Mouse (Mus musculus) thymus, adult 2 months (tissue): ENCODE data around the gene Rcan3. TPM values are rescaled to one million over a fixed set of nuclear protein-coding genes. Genes with fewer than 3 reads are reported as not detected.

Source experiments
- DNase-seq: peaks from one replicate; pipeline ENCODE4 v3.0.0; 2021
- H3K27ac ChIP-seq: fragments of 200-500 bp; 2 replicates; pipeline ENCODE4 v1.5.1; 2012; ENCODE audit warnings: low read length, control low read depth; ENCODE audit not compliant: control insufficient read depth, insufficient read depth
- H3K27me3 ChIP-seq: fragments of 200-500 bp; 2 replicates; pipeline ENCODE4 v1.6.1; 2012; ENCODE audit warnings: mild to moderate bottlenecking, low read length, moderate library complexity, mixed read lengths; ENCODE audit not compliant: control insufficient read depth, insufficient read depth
- H3K36me3 ChIP-seq: fragments of 200-500 bp; 2 replicates; pipeline ENCODE4 v1.6.1; 2012; ENCODE audit warnings: mild to moderate bottlenecking, low read length, moderate library complexity; ENCODE audit not compliant: control insufficient read depth, insufficient read depth
- H3K4me1 ChIP-seq: fragments of 200-500 bp; replicated peaks from 2 replicates; pipeline ENCODE4 v1.6.1; 2012; ENCODE audit warnings: low read length; ENCODE audit not compliant: control insufficient read depth, insufficient read depth
- H3K4me3 ChIP-seq: fragments of 200-500 bp; 2 replicates; pipeline ENCODE4 v1.5.1; 2012; ENCODE audit warnings: mild to moderate bottlenecking, low read length, control low read depth, moderate library complexity; ENCODE audit not compliant: control insufficient read depth, insufficient read depth
- CTCF ChIP-seq: fragments of 200-500 bp; IDR thresholded peaks from 2 replicates; pipeline ENCODE4 v1.5.1; 2012; ENCODE audit warnings: mild to moderate bottlenecking, control low read depth, low read length, moderate library complexity, borderline replicate concordance; ENCODE audit not compliant: control insufficient read depth, poor library complexity, insufficient read depth; ENCODE audit errors: extremely low read depth
- POLR2A ChIP-seq: fragments of 200-500 bp; IDR thresholded peaks from 2 replicates; pipeline ENCODE4 v1.6.1; 2012; ENCODE audit warnings: mild to moderate bottlenecking, low read length, control low read depth, moderate library complexity; ENCODE audit not compliant: control insufficient read depth, poor library complexity, insufficient read depth; ENCODE audit errors: extremely low read depth
- WGBS: fragments of 180-500 bp; shearing (Covaris S2); methylation state at CpG from one replicate; pipeline ENCODE4 v1.1.7; 2018; 5-methylcytosine and 5-hydroxymethylcytosine counted together
- polyA plus RNA-seq: library from polyadenylated mRNA; depleted of rRNA; stranded (reverse); fragments of >200 nt; gene quantifications from 2 replicates; pipeline ENCODE4 v1.2.3, GENCODE M21; 2012; rRNA removed

Rcan3 gene
- polyA plus RNA-seq, 1 experiment, result 21.9 TPM

DNA sequence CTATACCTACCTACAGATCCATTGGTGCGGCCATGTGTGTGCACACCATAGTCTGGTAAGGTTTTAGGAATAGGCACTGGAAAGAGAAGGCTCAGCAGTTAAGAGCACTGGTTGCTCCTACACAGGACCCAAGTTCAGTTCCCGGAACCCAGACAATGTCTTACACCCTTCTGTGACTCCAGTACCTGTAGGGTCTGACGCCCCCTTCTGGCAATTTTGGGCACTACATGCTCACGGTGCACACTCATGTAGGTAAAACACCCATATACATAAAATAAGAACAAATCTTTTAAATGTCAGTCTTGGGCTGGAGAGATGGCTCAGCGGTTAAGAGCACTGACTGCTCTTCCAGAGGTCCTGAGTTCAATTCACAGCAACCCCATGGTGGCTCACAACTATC lies 60.4 kb downstream of the Rcan3 start:
- no peak for DNase-seq
- WGBS, result 88% methylated on average over 5 of the region's 5 CpGs
- TF ChIP-seq CTCF, result no peak
- TF ChIP-seq POLR2A, result no peak
- Histone ChIP-seq H3K4me3 (no peak overlapping the region), H3K27me3 (no peaks in the 10 kb centered on the region), H3K36me3 (no peaks in the 10 kb centered on the region), H3K4me1 (no peaks in the 10 kb centered on the region; the same call in 1 of the 2 replicates), H3K27ac (no peak overlapping the region)

DNA sequence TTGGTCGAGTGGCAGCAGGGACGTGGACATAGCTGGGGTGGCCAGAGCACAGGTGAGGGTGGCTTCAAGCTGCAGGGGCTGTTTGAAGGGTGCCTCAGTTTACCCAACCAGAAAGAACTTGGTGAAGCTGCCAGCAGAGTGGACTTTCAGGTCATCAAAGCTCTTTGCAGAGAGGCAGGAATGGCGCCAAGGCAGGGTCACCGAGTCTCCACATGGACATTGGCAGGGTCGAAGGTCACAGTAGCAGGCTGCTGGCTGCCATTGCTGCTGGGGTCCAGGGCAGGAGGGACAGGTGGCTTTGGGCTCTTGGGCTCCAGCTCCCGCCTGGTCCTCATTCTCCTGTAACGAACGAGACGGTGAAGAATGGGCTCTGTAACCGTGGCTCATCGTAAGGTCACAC lies 63.3 kb downstream of the Rcan3 start:
- TF ChIP-seq CTCF (no peak), POLR2A (no peak)
- H3K36me3 ChIP-seq, result no peaks in the 10 kb centered on the region
- no peaks in the 10 kb centered on the region; the same call in 1 of the 2 replicates for H3K4me1 ChIP-seq
- WGBS, result 91% methylated on average over 11 of the region's 11 CpGs
- H3K27ac ChIP-seq, result no peak overlapping the region
- no peak overlapping the region for H3K4me3 ChIP-seq
- H3K27me3 ChIP-seq, result no peaks in the 10 kb centered on the region
- no peak for DNase-seq

DNA sequence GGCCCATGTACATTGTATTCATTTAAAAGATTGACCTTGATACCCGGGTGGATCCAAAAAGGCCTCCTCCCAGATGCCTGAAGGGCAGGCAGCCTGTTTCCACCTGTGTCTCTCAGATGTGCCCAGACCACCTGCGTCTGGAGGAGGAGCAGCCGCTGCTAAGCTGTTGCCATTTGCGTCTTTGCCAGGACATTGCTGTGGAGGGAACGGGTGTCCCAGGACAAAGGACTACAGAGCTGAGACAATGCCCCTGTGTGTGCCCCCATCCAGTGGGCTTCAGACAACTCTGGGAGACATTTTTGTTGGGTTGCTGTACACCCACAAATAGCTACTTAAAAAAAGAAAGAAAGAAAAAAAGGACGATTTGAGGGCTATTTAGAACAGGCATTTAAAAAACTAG lies 70.8 kb downstream of the Rcan3 start:
- Histone ChIP-seq H3K27me3 (no peaks in the 10 kb centered on the region), H3K4me1 (no peaks in the 10 kb centered on the region), H3K27ac (no peak overlapping the region), H3K36me3 (no peaks in the 10 kb centered on the region), H3K4me3 (no peak overlapping the region)
- DNase-seq, result no peak
- WGBS, result 87% methylated on average over 6 of the region's 6 CpGs
- TF ChIP-seq CTCF, result no peak
- TF ChIP-seq POLR2A, result no peak

Other genes with a start within 250 kb of the Rcan3 start
- 50.2 and 55.1 TPM in 2 replicates for gene Clic4, start 161.0 kb downstream of the Rcan3 start, polyA plus RNA-seq
- gene Srrm1, start 80.5 kb downstream of the Rcan3 start, polyA plus RNA-seq, result 41.0 and 50.0 TPM in 2 replicates
- 0.96 and 2.0 TPM in 2 replicates for gene Ncmap, start 35.6 kb downstream of the Rcan3 start, polyA plus RNA-seq
- gene Stpg1, start 60.9 kb upstream of the Rcan3 start, polyA plus RNA-seq, result 0.18 and 0.35 TPM in 2 replicates
- gene Nipal3, start 61.2 kb upstream of the Rcan3 start, polyA plus RNA-seq, result 38.7 and 41.4 TPM in 2 replicates
- 0.47 and 0.80 TPM in 2 replicates for gene Grhl3, start 139.8 kb upstream of the Rcan3 start, polyA plus RNA-seq